Comparison of ENCODE assay signal across 21 mouse cellular contexts in genomic region chr5:64146384-64147005, GRCm38 (mm10). TPM values are rescaled to one million over a fixed set of nuclear protein-coding genes. Genes with fewer than 3 reads are reported as not detected.
DNase-seq lines count a peak whose midpoint lies in the region; ATAC-seq and TF ChIP-seq lines count a peak whose summit lies in the region.
"Had no signal": no experiment of that assay in that cellular context is flagged by ENCODE, and none has a peak within 500 bp of the region (broad histone marks: within the 10 kb centered on the region; RNA-seq: fewer than 3 reads in every experiment).

No protein-coding gene starts in this region.

- no peaks in the 10 kb centered on the region for H3K79me3 ChIP-seq in C2C12 (ENCODE audit: low read depth)

- H3K4me3 ChIP-seq in heart, embryonic 11.5 days (ENCODE audit: low read depth, low read length), result no peak overlapping the region
- H3K4me3 ChIP-seq in lung, embryonic 14.5 days (ENCODE audit: low read depth, low read length), result no peak overlapping the region
- no peak overlapping the region for H3K4me3 ChIP-seq in lung, postnatal 0 days (ENCODE audit: low read depth, low read length)
- no peak overlapping the region for H3K4me3 ChIP-seq in C2C12 (ENCODE audit: insufficient read depth, poor library complexity, severe bottlenecking)
- H3K4me3 ChIP-seq: embryonic facial prominence, embryonic 12.5 days; kidney, embryonic 15.5 days; left cerebral cortex, adult 2 months; liver, embryonic 15.5 days; midbrain, embryonic 13.5 days had no signal

- no peaks in the 10 kb centered on the region for H3K9me3 ChIP-seq in heart, embryonic 11.5 days (replicated peaks; ENCODE audit: control insufficient read depth, low read length)
- H3K9me3 ChIP-seq in lung, embryonic 14.5 days (ENCODE audit: low read depth, low read length), result no peaks in the 10 kb centered on the region
- no peaks in the 10 kb centered on the region for H3K9me3 ChIP-seq in lung, postnatal 0 days (ENCODE audit: low read length)
- H3K9me3 ChIP-seq: embryonic facial prominence, embryonic 12.5 days; kidney, embryonic 15.5 days; liver, embryonic 15.5 days; midbrain, embryonic 13.5 days had no signal

- ATAC-seq in heart, embryonic 11.5 days (replicated peaks; ENCODE audit: insufficient number of reproducible peaks, low FRiP score, low TSS enrichment), result no peak
- 0 out of 2 replicates have a peak, but pooled peaks have one; percentile 20 for ATAC-seq in lung, embryonic 14.5 days (ENCODE audit: insufficient read depth)
- ATAC-seq in lung, postnatal 0 days, result no peak
- ATAC-seq: forebrain, embryonic 14.5 days; midbrain, embryonic 13.5 days had no signal

- no peak for TF ChIP-seq EP300 in lung, postnatal 0 days (IDR thresholded peaks at IDR 0.05)

- peak overlapping the region; percentile 15; the same call in 1 of the 2 replicates for H3K27ac ChIP-seq in heart, embryonic 11.5 days (ENCODE audit: low read depth, low read length)
- no peak overlapping the region for H3K27ac ChIP-seq in lung, embryonic 14.5 days (ENCODE audit: low read depth)
- no peak overlapping the region for H3K27ac ChIP-seq in lung, postnatal 0 days (ENCODE audit: low read length)
- H3K27ac ChIP-seq: embryonic facial prominence, embryonic 12.5 days; hindbrain, postnatal 0 days; kidney, embryonic 15.5 days; left cerebral cortex, adult 2 months; liver, embryonic 15.5 days; midbrain, embryonic 13.5 days had no signal

- H3K4me1 ChIP-seq in heart, embryonic 11.5 days (ENCODE audit: control insufficient read depth, insufficient read depth, low read length), result peaks cover 11% of the 10 kb centered on the region
- no peaks in the 10 kb centered on the region for H3K4me1 ChIP-seq in lung, embryonic 14.5 days (ENCODE audit: insufficient read depth)
- H3K4me1 ChIP-seq in lung, postnatal 0 days (ENCODE audit: insufficient read depth, low read depth, low read length), result no peaks in the 10 kb centered on the region; the same call in 1 of the 2 replicates

- no peak overlapping the region for H3K4me2 ChIP-seq in heart, embryonic 11.5 days
- H3K4me2 ChIP-seq in lung, embryonic 14.5 days, result no peak overlapping the region
- H3K4me2 ChIP-seq in lung, postnatal 0 days (replicated peaks; ENCODE audit: low read depth, low read length), result no peak overlapping the region
- H3K4me2 ChIP-seq: embryonic facial prominence, embryonic 12.5 days; kidney, embryonic 15.5 days; liver, embryonic 15.5 days; midbrain, embryonic 13.5 days had no signal

- no peak overlapping the region for H3ac ChIP-seq in C2C12 (ENCODE audit: control insufficient read depth, insufficient read length, low read depth)

- H3K36me3 ChIP-seq in heart, embryonic 11.5 days (ENCODE audit: control insufficient read depth, insufficient read depth, low read length), result no peaks in the 10 kb centered on the region
- H3K36me3 ChIP-seq in lung, embryonic 14.5 days (ENCODE audit: insufficient read depth), result no peaks in the 10 kb centered on the region
- H3K36me3 ChIP-seq in lung, postnatal 0 days (ENCODE audit: insufficient read depth, low read length), result no peaks in the 10 kb centered on the region
- H3K36me3 ChIP-seq in C2C12 (ENCODE audit: control insufficient read depth, insufficient read depth), result no peaks in the 10 kb centered on the region
- H3K36me3 ChIP-seq: embryonic facial prominence, embryonic 12.5 days; kidney, embryonic 15.5 days; liver, embryonic 15.5 days; midbrain, embryonic 13.5 days had no signal

- no peak for TF ChIP-seq CTCF in lung, embryonic 14.5 days (IDR thresholded peaks at IDR 0.05; ENCODE audit: low read depth)
- no peak for TF ChIP-seq CTCF in lung, postnatal 0 days (IDR thresholded peaks at IDR 0.05)
- TF ChIP-seq CTCF in C2C12 (IDR thresholded peaks at IDR 0.05; ENCODE audit: control insufficient read depth, insufficient read depth, insufficient read length), result no peak

- no peaks in the 10 kb centered on the region for H3K79me2 ChIP-seq in C2C12 (ENCODE audit: control insufficient read depth, insufficient read depth)

- no peaks in the 10 kb centered on the region for H3K27me3 ChIP-seq in heart, embryonic 11.5 days (ENCODE audit: control insufficient read depth, insufficient read depth, low read length)
- H3K27me3 ChIP-seq in lung, embryonic 14.5 days (ENCODE audit: insufficient read depth, low read length), result no peaks in the 10 kb centered on the region
- no peaks in the 10 kb centered on the region for H3K27me3 ChIP-seq in lung, postnatal 0 days (replicated peaks; ENCODE audit: insufficient read depth, low read length)
- H3K27me3 ChIP-seq in C2C12 (ENCODE audit: control insufficient read depth, insufficient read depth, insufficient read length), result no peaks in the 10 kb centered on the region
- H3K27me3 ChIP-seq: embryonic facial prominence, embryonic 12.5 days; liver, embryonic 15.5 days had no signal

- WGBS in heart, embryonic 11.5 days (ENCODE audit: insufficient replicate concordance), result 52% methylated on average over 10 of the region's 10 CpGs
- 64% methylated on average over 10 of the region's 10 CpGs for WGBS in lung, embryonic 14.5 days
- WGBS in lung, postnatal 0 days, result 60% methylated on average over 10 of the region's 10 CpGs

- H3K9ac ChIP-seq in heart, embryonic 11.5 days (ENCODE audit: low read depth, low read length), result no peak overlapping the region
- no peak overlapping the region for H3K9ac ChIP-seq in lung, embryonic 14.5 days
- no peak overlapping the region for H3K9ac ChIP-seq in lung, postnatal 0 days (replicated peaks; ENCODE audit: low read depth)
- H3K9ac ChIP-seq: embryonic facial prominence, embryonic 12.5 days; kidney, embryonic 15.5 days; liver, embryonic 15.5 days; midbrain, embryonic 13.5 days had no signal

- DNase-seq in heart, adult 8-10 months (ENCODE audit: low spot score), result no peak
- no peak for DNase-seq in lung, embryonic 14.5 days
- no peak for DNase-seq in lung, postnatal 0 days (ENCODE audit: low spot score)
- DNase-seq in fat pad, adult 2 months (ENCODE audit: extremely low read depth, low read depth, low spot score), result peak; percentile 5
- no peak for DNase-seq in thymus, postnatal 14 days
- no peak for DNase-seq in adipocyte (ENCODE audit: low spot score)
- DNase-seq: adrenal gland, adult 8-10 months; cerebellum, adult 18-20 months; cerebellum, postnatal 14 days; kidney, adult 11 months; liver; lung, postnatal 10 days had no signal

TF ChIP-seq in C2C12, 6 proteins besides CTCF, POLR2A, EP300 and RAD21:
- no peak for TF ChIP-seq USF1 (IDR thresholded peaks at IDR 0.05; ENCODE audit: low read depth)
- TF ChIP-seq MYOD1 (IDR thresholded peaks at IDR 0.05; ENCODE audit: control insufficient read depth, insufficient read length, low read depth), result no peak
- TF ChIP-seq CEBPB (IDR thresholded peaks at IDR 0.05; ENCODE audit: low read depth), result no peak
- TF ChIP-seq MAX (IDR thresholded peaks at IDR 0.05), result peak; percentile 90
- TF ChIP-seq FOSL1 (IDR thresholded peaks at IDR 0.05; ENCODE audit: insufficient read depth, low read length, poor library complexity, severe bottlenecking), result no peak
- TF ChIP-seq MYOG (IDR thresholded peaks at IDR 0.05; ENCODE audit: control insufficient read depth, extremely low read depth, insufficient read length), result no peak

RNA-seq across cellular contexts. Expression of gene Tbc1d1, which starts 9.6 kb away (rescaled TPM):
- polyA plus RNA-seq in heart, embryonic 11.5 days (2014; fragmentation: Nextera tagmentation; extraction: Ambion mirVana), result 36.3 and 41.5 TPM in 2 replicates
- 10 to 100 TPM; 11.1 to 15.7 (median 13.5) TPM for total RNA-seq in heart, adult 8-10 months (2022)
- polyA plus RNA-seq in lung, embryonic 14.5 days (2014; fragmentation: Nextera tagmentation; extraction: Ambion mirVana), result 54.4 and 58.7 TPM in 2 replicates
- 15.3 and 18.0 TPM in 2 replicates for polyA plus RNA-seq in lung, postnatal 0 days (2015; fragmentation: Nextera tagmentation; extraction: Ambion mirVana)
- polyA plus RNA-seq in C2C12 (2012; fragmentation: generic; extraction: Trizol), result 25.0 TPM

RNA-seq across cellular contexts. Expression of gene Pgm2, which starts 53.7 kb away (rescaled TPM):
- 18.1 and 20.2 TPM in 2 replicates for polyA plus RNA-seq in heart, embryonic 11.5 days (2014; fragmentation: Nextera tagmentation; extraction: Ambion mirVana)
- 1 to 10 TPM; 4.1 to 5.1 (median 4.8) TPM for total RNA-seq in heart, adult 8-10 months (2022)
- polyA plus RNA-seq in lung, embryonic 14.5 days (2014; fragmentation: Nextera tagmentation; extraction: Ambion mirVana), result 39.9 and 43.0 TPM in 2 replicates
- polyA plus RNA-seq in lung, postnatal 0 days (2015; fragmentation: Nextera tagmentation; extraction: Ambion mirVana), result 27.0 and 28.3 TPM in 2 replicates
- 22.6 TPM for polyA plus RNA-seq in C2C12 (2012; fragmentation: generic; extraction: Trizol)
